23 mouse cellular contexts compared by ENCODE assay signal in genomic region chr19:10062292-10062691, GRCm38 (mm10). TPM values are rescaled to one million over a fixed set of nuclear protein-coding genes. Genes with fewer than 3 reads are reported as not detected.
DNase-seq lines count a peak whose midpoint lies in the region; ATAC-seq and TF ChIP-seq lines count a peak whose summit lies in the region.
"Had no signal": no experiment of that assay in that cellular context is flagged by ENCODE, and none has a peak within 500 bp of the region (broad histone marks: within the 10 kb centered on the region; RNA-seq: fewer than 3 reads in every experiment).

No protein-coding gene starts in this region.

- H3ac ChIP-seq in myocyte (ENCODE audit: control insufficient read depth, insufficient read length) = no peak overlapping the region

- H3K4me1 ChIP-seq in intestine, embryonic 16.5 days (ENCODE audit: control insufficient read depth, insufficient read depth, low read length) = peaks cover 43% of the 10 kb centered on the region
- peaks cover 18% of the 10 kb centered on the region for H3K4me1 ChIP-seq in intestine, embryonic 15.5 days (replicated peaks)
- H3K4me1 ChIP-seq in liver, embryonic 11.5 days (replicated peaks; ENCODE audit: control insufficient read depth, insufficient read depth, low read length) = peaks cover 54% of the 10 kb centered on the region
- peaks cover 100% of the 10 kb centered on the region for H3K4me1 ChIP-seq in megakaryocyte, embryonic 14.5 days
- H3K4me1 ChIP-seq: embryonic facial prominence, embryonic 12.5 days had no signal

- H3K79me2 ChIP-seq in myocyte (ENCODE audit: control insufficient read depth, insufficient read depth) = no peaks in the 10 kb centered on the region

- H3K4me2 ChIP-seq in intestine, embryonic 16.5 days (ENCODE audit: low read depth, low read length) = no peak overlapping the region
- no peak overlapping the region for H3K4me2 ChIP-seq in intestine, embryonic 15.5 days (replicated peaks)
- H3K4me2 ChIP-seq in liver, embryonic 11.5 days = no peak overlapping the region
- no peak overlapping the region for H3K4me2 ChIP-seq in myocyte (ENCODE audit: low read depth)
- H3K4me2 ChIP-seq: embryonic facial prominence, embryonic 12.5 days; forebrain, embryonic 13.5 days; forebrain, embryonic 15.5 days had no signal

- peaks cover 19% of the 10 kb centered on the region for H3K36me3 ChIP-seq in intestine, embryonic 16.5 days (ENCODE audit: control insufficient read depth, insufficient read depth, low read length)
- H3K36me3 ChIP-seq in intestine, embryonic 15.5 days = peaks cover 47% of the 10 kb centered on the region
- H3K36me3 ChIP-seq in liver, embryonic 11.5 days (ENCODE audit: control insufficient read depth, insufficient read depth, low read length) = peaks cover 30% of the 10 kb centered on the region
- H3K36me3 ChIP-seq in megakaryocyte, embryonic 14.5 days (replicated peaks; ENCODE audit: low read length) = peaks cover 94% of the 10 kb centered on the region
- H3K36me3 ChIP-seq in myocyte (ENCODE audit: control insufficient read depth, insufficient read depth) = peaks cover 39% of the 10 kb centered on the region

- ATAC-seq in intestine, embryonic 16.5 days = no peak
- no peak for ATAC-seq in intestine, embryonic 15.5 days
- no peak for ATAC-seq in liver, embryonic 11.5 days (replicated peaks; ENCODE audit: low FRiP score)
- no peak for ATAC-seq in megakaryocyte, adult 5-6 weeks (ENCODE audit: poor library complexity, severe bottlenecking)
- ATAC-seq: activated CD4-positive, CD25-positive, alpha-beta regulatory T cell, adult 4 months; forebrain, embryonic 13.5 days; forebrain, embryonic 15.5 days; forebrain, postnatal 0 days; Patski had no signal

- no peak overlapping the region for H3K4me3 ChIP-seq in intestine, embryonic 16.5 days (ENCODE audit: low read length)
- no peak overlapping the region for H3K4me3 ChIP-seq in intestine, embryonic 15.5 days (replicated peaks)
- no peak overlapping the region for H3K4me3 ChIP-seq in liver, embryonic 11.5 days (ENCODE audit: low read depth, low read length)
- peak overlapping the region; percentile 69 for H3K4me3 ChIP-seq in megakaryocyte, embryonic 14.5 days (replicated peaks)
- H3K4me3 ChIP-seq in myocyte = no peak overlapping the region
- H3K4me3 ChIP-seq: embryonic facial prominence, embryonic 10.5 days; embryonic facial prominence, embryonic 12.5 days; forebrain, embryonic 13.5 days; forebrain, embryonic 15.5 days had no signal

- DNase-seq in liver, embryonic 11.5 days (ENCODE audit: low spot score) = no peak
- DNase-seq in liver = no peak
- no peak for DNase-seq in urinary bladder, postnatal 10 days (ENCODE audit: low spot score)
- DNase-seq: adrenal gland, adult 2 months; adrenal gland, postnatal 10 days; adrenal gland, postnatal 25 days; cerebellum, adult 11-12 months; cerebellum, adult 2 months; cerebellum, adult 9-10 months; cerebellum, postnatal 10 days; cerebellum, postnatal 25 days; forebrain, postnatal 0 days had no signal

- no peak overlapping the region for H3K9ac ChIP-seq in intestine, embryonic 16.5 days (ENCODE audit: low read depth, low read length)
- H3K9ac ChIP-seq in intestine, embryonic 15.5 days = no peak overlapping the region
- 0 out of 2 replicates have a peak overlapping the region, but pooled peaks have one; percentile 1 for H3K9ac ChIP-seq in liver, embryonic 11.5 days (ENCODE audit: low read depth, low read length)
- H3K9ac ChIP-seq: embryonic facial prominence, embryonic 12.5 days; forebrain, embryonic 13.5 days; forebrain, embryonic 15.5 days; forebrain, postnatal 0 days had no signal

- no peaks in the 10 kb centered on the region for H3K9me3 ChIP-seq in intestine, embryonic 16.5 days (ENCODE audit: control insufficient read depth, low read length)
- H3K9me3 ChIP-seq in intestine, embryonic 15.5 days = no peaks in the 10 kb centered on the region
- H3K9me3 ChIP-seq in liver, embryonic 11.5 days (ENCODE audit: control insufficient read depth, low read length) = no peaks in the 10 kb centered on the region
- H3K9me3 ChIP-seq in megakaryocyte, embryonic 14.5 days = no peaks in the 10 kb centered on the region
- H3K9me3 ChIP-seq: embryonic facial prominence, embryonic 10.5 days; embryonic facial prominence, embryonic 12.5 days; forebrain, embryonic 13.5 days; forebrain, embryonic 15.5 days had no signal

- 84% methylated on average over 8 of the region's 8 CpGs for WGBS in intestine, embryonic 16.5 days
- 90% methylated on average over 8 of the region's 8 CpGs for WGBS in intestine, embryonic 15.5 days
- WGBS in liver, embryonic 11.5 days = 85% methylated on average over 8 of the region's 8 CpGs

- no peak for TF ChIP-seq POLR2A in myocyte (IDR thresholded peaks at IDR 0.05; ENCODE audit: insufficient read length, low read depth)

- H3K27me3 ChIP-seq in intestine, embryonic 16.5 days (replicated peaks; ENCODE audit: control insufficient read depth, insufficient read depth, low read length) = no peaks in the 10 kb centered on the region
- H3K27me3 ChIP-seq in intestine, embryonic 15.5 days (replicated peaks) = no peaks in the 10 kb centered on the region
- no peaks in the 10 kb centered on the region for H3K27me3 ChIP-seq in liver, embryonic 11.5 days (replicated peaks; ENCODE audit: control insufficient read depth, insufficient read depth, low read length)
- no peaks in the 10 kb centered on the region for H3K27me3 ChIP-seq in megakaryocyte, embryonic 14.5 days (replicated peaks)
- no peaks in the 10 kb centered on the region for H3K27me3 ChIP-seq in myocyte (ENCODE audit: control insufficient read depth, insufficient read depth, insufficient read length)
- H3K27me3 ChIP-seq: embryonic facial prominence, embryonic 12.5 days; forebrain, embryonic 13.5 days; forebrain, embryonic 15.5 days; Patski had no signal

- peak overlapping the region; percentile 90 for H3K27ac ChIP-seq in intestine, embryonic 16.5 days (ENCODE audit: low read length)
- no peak overlapping the region for H3K27ac ChIP-seq in intestine, embryonic 15.5 days
- H3K27ac ChIP-seq in liver, embryonic 11.5 days (ENCODE audit: low read depth, low read length) = no peak overlapping the region
- H3K27ac ChIP-seq: embryonic facial prominence, embryonic 10.5 days; embryonic facial prominence, embryonic 12.5 days; forebrain, embryonic 13.5 days; forebrain, embryonic 15.5 days had no signal

TF ChIP-seq in myocyte, 11 proteins besides CTCF, POLR2A, EP300 and RAD21:
- TF ChIP-seq TCF3 (IDR thresholded peaks at IDR 0.05; ENCODE audit: insufficient read length, low read depth) (no peak), SRF (IDR thresholded peaks at IDR 0.05; ENCODE audit: control insufficient read depth, insufficient read length, low read depth) (no peak), POLR2AphosphoS2 (IDR thresholded peaks at IDR 0.05; ENCODE audit: insufficient read length, low read depth) (peak; percentile 97), E2F4 (IDR thresholded peaks at IDR 0.05; ENCODE audit: insufficient read depth) (no peak), REST (IDR thresholded peaks at IDR 0.05; ENCODE audit: insufficient read depth, insufficient read length) (no peak), TCF12 (IDR thresholded peaks at IDR 0.05; ENCODE audit: insufficient read depth, poor library complexity, severe bottlenecking) (no peak), MAX (IDR thresholded peaks at IDR 0.05; ENCODE audit: low read depth) (no peak)

RNA-seq across cellular contexts. Expression of gene Fads3, which starts 20.9 kb away (rescaled TPM):
- 12.4 and 13.0 TPM in 2 replicates for polyA plus RNA-seq in intestine, embryonic 16.5 days (2015; fragmentation: Nextera tagmentation; extraction: Ambion mirVana)
- polyA plus RNA-seq in intestine, embryonic 15.5 days (2015; fragmentation: Nextera tagmentation; extraction: Ambion mirVana) = 15.1 and 16.3 TPM in 2 replicates
- polyA plus RNA-seq in liver, embryonic 11.5 days (2014; fragmentation: Nextera tagmentation; extraction: Ambion mirVana) = 7.2 and 7.3 TPM in 2 replicates
- polyA plus RNA-seq in megakaryocyte, embryonic 14.5 days (2012; ENCODE audit: insufficient read depth, low replicate concordance) = 3.6 and 19.1 TPM in 2 replicates
- 0.76 and 0.91 TPM in 2 replicates for total RNA-seq in megakaryocyte, adult 5-6 weeks (2015)
- 1.8 and 1.9 TPM in 2 replicates for total RNA-seq in megakaryocyte, adult 5-6 weeks (2017)
- polyA plus RNA-seq in myocyte (2012; fragmentation: generic; extraction: Trizol) = 557 TPM
- polyA plus RNA-seq: activated CD4-positive, CD25-positive, alpha-beta regulatory T cell, adult 4 months had no signal

RNA-seq across cellular contexts. Expression of gene Fads2, which starts 39.3 kb away (rescaled TPM):
- 206 and 216 TPM in 2 replicates for polyA plus RNA-seq in intestine, embryonic 16.5 days (2015; fragmentation: Nextera tagmentation; extraction: Ambion mirVana)
- polyA plus RNA-seq in intestine, embryonic 15.5 days (2015; fragmentation: Nextera tagmentation; extraction: Ambion mirVana) = 194 and 205 TPM in 2 replicates
- 48.8 and 54.3 TPM in 2 replicates for polyA plus RNA-seq in liver, embryonic 11.5 days (2014; fragmentation: Nextera tagmentation; extraction: Ambion mirVana)
- 111 and 271 TPM in 2 replicates for polyA plus RNA-seq in megakaryocyte, embryonic 14.5 days (2012; ENCODE audit: insufficient read depth, low replicate concordance)
- 3.0 and 7.6 TPM in 2 replicates for total RNA-seq in megakaryocyte, adult 5-6 weeks (2015)
- 3.1 and 4.3 TPM in 2 replicates for total RNA-seq in megakaryocyte, adult 5-6 weeks (2017)
- polyA plus RNA-seq in myocyte (2012; fragmentation: generic; extraction: Trizol) = 157 TPM

Comparison
In these comparisons a context has a peak if more than half of its experiments do, and no peak if none do; other contexts are left out.
1. RNA of gene Fads3, which starts 20.9 kb away (polyA plus RNA-seq): 557 TPM in myocyte (single experiment); 3.6 to 19.1 TPM in megakaryocyte, embryonic 14.5 days, 15.1 to 16.3 TPM in intestine, embryonic 15.5 days, 12.4 to 13.0 TPM in intestine, embryonic 16.5 days and 7.2 to 7.3 TPM in liver, embryonic 11.5 days; every median in the first group is over 10 times any median in the second.